Mouse (Mus musculus): ENCODE measurements around the gene Gpd2.

The Gpd2 gene

GRCm38 (mm10) chr2:57250113-57250512 is 12.7 kb downstream of the Gpd2 start:
- no peak for DNase-seq (ENCODE audit: low read depth, low spot score)

DNA sequence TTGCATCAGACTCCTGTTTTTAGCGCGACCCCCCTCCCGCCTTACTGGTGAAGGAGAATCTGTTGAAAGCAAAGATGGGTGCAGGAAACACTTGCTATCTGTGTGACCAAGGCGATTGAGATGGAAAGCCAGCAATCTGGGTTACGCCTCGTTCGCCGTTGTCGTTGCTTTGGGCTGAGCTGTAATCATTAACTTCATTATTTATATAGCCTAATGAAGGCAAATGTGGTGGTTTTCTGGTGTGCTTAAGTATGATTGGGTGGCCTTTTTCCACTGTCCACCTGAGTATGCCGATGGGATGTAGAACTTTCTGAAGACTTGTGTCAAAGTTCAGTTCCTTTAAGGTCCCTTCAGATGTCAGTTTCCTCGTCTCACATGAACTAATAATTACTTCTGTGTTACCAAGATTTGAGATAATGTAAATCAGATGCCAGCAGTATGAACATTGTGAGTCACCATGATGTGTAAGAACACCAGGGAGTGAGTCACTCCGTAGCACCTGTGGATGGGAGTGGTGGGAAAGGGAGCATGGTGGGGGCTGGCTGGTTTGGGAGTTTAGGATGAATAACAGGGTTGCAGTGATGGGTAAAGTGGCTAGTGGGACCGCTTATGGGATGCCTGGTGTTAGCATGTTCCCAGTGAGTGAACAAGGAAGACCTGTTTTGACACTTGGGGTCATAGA is 14.3 kb downstream of the Gpd2 start:
- DNase-seq (ENCODE audit: low read depth, low spot score), result no peak

DNA sequence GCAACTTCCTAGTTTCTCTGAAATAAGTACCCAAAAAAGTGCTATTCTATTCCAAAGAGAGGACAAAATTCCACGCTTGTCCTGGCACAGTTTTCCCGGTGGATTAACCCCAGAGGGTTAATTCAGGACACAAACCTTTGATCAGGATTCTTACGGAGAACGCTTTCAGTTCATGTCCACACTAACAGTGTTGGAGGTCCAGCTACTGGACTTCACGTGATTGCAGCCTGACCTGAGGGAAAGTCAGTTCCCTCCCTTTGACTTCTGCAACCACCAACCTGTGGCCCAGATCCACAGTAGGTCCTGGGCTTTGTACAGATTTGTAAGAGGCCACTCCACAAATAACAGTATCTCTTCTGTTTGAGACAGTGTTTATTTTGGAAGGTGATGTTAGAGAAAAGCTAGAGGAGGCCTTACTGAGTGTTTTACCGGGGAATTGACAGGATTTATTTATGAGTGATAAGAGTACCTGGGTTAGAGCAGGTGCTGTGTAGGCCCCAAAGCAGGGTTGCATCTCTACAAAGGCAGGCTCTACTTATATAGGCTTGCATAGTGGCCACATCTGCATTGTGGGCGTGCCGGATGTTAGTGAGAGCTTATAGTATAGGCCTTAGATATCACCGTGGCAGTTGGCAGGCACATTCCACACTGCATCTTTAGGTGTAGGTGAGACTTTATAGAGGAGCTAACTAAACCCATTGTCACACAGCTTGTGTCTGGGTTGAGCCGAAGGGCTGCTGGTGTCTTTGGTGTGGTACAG is 15.3 kb downstream of the Gpd2 start:
- DNase-seq (ENCODE audit: low read depth, low spot score), result no peak

- no peak for DNase-seq (ENCODE audit: low read depth, low spot score)
These were observed 16.8 kb downstream of the Gpd2 start for GRCm38 (mm10) chr2:57254267-57254666.

DNA sequence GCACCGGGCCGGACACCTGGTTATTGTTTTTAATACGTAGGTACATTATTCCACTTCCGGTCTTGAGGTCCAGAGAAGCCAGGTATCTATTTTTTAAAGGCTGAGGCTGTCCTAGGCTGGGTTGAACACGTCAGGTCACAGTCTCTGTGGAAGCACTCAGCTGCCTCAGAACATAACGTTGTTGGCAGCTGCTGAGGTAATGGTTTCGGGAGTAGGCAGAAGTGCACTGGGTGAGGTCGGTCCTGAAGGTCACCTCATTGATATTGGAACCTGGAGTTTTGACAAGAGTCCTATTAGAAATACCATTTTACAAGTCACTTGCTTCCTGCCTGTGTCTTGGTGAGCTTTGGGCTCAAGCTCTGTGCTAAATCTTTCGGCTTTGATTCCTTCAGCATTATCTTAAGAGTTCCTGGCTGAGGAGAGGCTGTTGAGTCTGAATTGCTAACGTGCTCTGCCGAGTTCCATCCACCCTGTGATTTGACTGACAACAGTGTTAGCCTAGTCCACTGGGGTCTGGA is 17.8 kb downstream of the Gpd2 start:
- DNase-seq (ENCODE audit: low read depth, low spot score), result no peak

DNA sequence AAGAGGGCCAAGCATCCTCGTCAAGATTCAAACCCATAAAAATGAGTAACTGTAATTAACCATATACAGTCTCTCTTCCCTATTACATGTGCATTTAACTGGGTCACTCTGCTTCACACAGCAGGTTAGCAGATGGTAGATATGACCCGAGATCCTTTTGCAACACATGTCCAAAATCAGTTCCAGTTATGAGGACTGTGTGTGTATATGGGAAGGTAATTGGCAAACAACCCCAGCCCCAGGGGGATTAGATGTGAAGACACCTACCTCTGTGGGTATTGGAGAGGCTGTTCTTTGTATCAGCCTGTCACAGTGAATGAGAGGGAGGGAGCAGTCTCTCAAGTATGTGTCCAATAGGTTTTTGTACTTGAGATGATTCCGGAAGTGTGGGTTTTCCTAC is 18.4 kb downstream of the Gpd2 start:
- no peak for DNase-seq (ENCODE audit: low read depth, low spot score)

GRCm38 (mm10) chr2:57256459-57256858 is 19.0 kb downstream of the Gpd2 start:
- DNase-seq (ENCODE audit: low read depth, low spot score), result no peak

- DNase-seq (ENCODE audit: low read depth, low spot score), result no peak
These were observed 24.0 kb downstream of the Gpd2 start for GRCm38 (mm10) chr2:57261286-57262077.

DNA sequence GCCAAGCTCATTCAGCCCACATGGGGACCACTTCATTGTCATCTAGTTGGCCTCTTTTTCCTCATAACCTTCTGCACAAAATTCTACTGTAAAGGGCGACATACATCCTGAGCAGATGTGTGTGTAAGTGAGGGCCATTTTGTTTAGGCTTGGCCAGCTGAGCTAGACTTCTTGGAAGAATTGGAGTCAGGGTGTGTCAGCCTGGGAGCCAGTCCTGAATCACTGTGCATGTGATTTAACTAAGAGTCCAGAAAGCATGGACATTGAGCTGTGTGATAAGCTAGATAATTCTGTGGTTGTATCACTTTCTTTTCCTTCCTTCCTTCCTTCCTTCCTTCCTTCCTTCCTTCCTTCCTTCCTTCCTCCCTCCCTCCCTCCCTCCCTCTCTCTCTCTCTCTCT is 26.0 kb downstream of the Gpd2 start:
- DNase-seq (ENCODE audit: low read depth, low spot score), result no peak

GRCm38 (mm10) chr2:57264912-57265311 is 27.5 kb downstream of the Gpd2 start:
- DNase-seq (ENCODE audit: low read depth, low spot score), result no peak

- peak; percentile 37 for DNase-seq (ENCODE audit: low read depth, low spot score)
These were observed 29.4 kb downstream of the Gpd2 start for GRCm38 (mm10) chr2:57266679-57267393.

DNA sequence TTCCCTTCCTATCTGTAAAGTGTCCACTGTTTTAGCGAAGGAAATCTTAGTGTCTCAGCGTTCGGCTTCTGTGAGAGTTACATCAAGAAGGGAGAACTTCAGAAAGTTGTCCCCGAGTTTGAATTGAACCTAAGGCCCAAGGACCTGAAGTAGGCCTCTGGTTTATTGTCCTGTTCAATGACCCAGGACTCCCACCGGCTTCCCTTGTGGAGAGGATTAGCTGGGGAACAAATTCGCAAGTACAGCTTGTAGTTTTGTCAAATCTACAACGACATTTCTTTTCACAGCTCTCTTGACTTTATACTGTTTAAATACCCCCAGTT is 29.9 kb downstream of the Gpd2 start:
- DNase-seq (ENCODE audit: low read depth, low spot score), result no peak

DNA sequence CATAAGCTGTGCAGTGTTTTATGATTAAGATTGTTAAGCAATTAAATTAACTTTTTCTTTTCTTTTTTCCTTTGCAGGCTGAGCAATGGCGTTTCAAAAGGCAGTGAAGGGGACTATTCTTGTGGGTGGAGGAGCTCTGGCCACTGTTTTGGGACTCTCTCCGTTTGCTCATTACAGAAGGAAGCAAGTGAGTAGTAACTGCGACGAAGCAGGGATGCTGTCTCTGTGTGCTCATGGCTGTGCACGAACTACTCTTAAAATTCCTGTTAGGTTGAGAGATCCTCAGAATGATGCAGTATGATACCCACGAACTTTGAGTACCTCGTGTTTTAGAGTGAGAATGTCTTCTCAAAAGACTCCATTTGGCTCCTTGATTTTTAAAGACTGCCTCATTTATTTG is 30.5 kb downstream of the Gpd2 start:
- DNase-seq (ENCODE audit: low read depth, low spot score), result no peak

GRCm38 (mm10) chr2:57268839-57269238 is 31.4 kb downstream of the Gpd2 start:
- no peak for DNase-seq (ENCODE audit: low read depth, low spot score)

DNA sequence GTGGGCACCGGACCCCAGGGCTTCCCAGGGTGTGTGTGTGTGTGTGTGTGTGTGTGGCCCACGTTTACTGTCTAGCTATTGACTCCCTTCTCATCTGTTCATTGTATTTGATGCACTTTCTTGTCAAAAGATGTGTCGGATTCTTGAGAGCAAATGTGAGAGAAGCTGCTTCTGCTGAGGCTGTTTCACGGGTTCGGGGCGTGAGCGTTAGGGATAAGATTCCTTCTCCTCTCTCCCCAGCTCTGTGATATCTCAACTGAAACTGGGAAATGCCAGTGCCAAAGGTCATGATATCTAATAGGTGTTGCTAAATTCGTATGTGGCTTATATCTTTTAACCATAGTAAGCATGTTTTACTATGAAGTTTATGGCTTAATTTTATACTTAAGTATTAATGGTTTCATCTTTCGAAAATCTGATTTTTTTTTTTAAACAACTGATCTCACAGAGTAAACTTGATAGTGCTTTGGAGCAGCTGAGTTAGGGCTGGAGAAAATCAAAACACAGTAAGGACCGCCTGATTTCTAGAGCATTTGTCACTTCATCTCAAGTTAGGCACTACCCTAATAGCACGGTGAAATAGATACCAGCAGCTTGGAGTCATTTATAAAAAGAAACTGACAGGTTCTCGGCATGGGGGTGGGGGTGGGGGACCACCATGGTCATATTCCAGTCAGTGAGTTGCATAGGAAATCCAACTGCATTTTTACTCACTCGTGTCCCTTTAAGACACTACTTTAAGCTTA is 32.4 kb downstream of the Gpd2 start:
- peak; percentile 20 for DNase-seq (ENCODE audit: low read depth, low spot score)

DNA sequence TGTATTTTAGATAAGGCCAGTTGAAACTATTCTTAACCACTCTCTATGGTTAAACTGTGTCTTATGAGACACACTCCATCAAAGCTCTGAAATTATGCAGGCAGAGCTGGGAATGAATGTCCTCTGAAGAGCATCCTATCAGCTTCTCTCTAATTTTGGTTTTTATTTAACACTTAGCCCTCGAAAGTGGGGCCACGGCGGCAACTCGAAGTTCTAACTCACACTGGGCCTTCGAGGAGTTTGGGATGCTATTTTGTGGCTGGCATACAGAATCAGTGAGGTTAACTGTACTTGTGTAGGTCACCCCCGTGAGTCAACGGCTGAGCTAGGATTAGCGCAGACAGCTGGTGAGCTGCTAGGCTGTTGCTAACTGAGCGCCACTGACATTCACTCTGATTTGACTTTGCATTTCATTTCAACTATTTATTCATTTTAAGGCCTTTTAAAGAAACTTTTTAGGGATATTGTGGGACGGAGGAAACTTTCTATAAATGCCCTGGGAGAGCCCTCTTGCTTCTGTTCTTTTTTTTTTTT is 42.8 kb downstream of the Gpd2 start:
- DNase-seq (ENCODE audit: low read depth, low spot score), result no peak

- DNase-seq (ENCODE audit: low read depth, low spot score), result no peak
These were observed 46.4 kb downstream of the Gpd2 start for GRCm38 (mm10) chr2:57283791-57284190.

DNA sequence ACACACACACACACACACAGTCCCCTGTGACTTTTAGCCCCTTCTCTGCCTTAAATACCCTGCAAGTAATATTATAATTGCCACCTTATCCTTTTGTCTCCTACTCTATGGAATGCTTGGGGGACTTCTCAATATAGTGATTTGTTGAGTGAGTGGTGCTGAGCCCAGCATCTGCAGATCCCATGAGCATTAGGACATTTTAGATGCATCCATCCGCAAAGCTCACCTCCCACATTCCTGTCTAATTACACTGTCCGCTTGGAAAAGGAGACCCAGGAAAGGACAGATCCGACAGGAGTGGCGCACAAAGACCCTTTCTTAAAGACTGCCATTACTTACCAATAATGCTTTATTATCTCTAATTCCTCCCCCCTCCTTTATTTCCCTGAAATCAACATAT is 47.8 kb downstream of the Gpd2 start:
- no peak for DNase-seq (ENCODE audit: low read depth, low spot score)

DNA sequence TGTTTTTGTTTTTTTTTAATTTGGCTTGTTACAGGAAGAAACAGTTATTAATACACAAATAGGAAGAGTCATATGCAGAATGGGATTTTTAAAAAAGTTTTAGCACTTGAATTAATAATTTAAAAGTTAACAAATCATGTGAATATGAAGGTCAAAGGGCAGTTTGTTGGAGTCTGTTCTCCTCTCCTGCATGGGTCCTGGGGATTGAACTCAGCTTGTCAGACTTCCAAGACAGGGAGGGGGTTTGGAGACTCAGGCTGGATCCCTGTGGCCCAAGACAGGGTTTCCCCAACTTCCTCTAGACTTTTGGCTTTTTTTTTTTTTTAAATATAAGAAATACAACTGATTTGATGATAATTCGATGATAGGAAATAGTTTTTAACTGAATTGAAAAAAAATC is 50.6 kb downstream of the Gpd2 start:
- no peak for DNase-seq (ENCODE audit: low read depth, low spot score)

DNA sequence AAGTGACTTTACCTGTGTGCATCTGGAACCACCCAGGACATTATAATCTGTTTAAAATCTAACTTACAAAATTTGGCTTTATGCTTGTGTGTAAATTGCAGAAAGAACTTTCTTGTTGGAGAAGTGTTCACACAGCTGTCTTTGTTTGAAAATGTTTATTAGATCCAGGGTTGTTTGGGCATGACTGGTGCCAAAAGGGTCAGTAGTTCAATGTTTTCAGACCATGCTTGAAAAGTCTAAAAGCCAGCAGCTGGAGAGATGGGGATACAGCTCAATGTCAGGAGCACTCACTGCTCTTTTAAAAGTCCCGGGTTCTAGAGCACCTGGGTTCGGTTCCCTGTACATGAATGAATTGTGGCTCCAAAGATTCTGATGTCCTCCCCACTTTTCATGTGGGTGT is 56.1 kb downstream of the Gpd2 start:
- no peak for DNase-seq (ENCODE audit: low read depth, low spot score)

DNA sequence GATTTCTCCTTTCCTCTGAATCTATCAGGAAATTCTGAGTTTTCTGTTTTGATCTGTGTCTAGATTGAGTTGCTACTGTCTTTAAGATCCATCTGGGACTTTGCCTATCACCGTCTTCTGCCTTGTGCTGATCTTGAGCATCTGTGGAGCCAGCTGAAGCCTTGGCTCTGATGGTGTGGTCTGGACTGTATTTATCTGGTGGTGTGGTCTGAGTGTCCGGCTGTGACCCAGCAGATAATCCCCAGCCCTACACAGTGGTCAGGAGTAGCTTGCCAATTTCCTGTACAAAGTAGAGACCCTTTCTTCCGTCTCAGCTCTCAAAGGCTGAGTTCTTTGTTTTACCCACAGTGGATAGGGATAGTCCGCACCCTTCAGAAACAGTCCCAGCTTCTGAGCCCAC is 58.6 kb downstream of the Gpd2 start:
- no peak for DNase-seq (ENCODE audit: low read depth, low spot score)

Data from mesoderm, embryonic 11.5 days (tissue).